Mouse (Mus musculus) limb, embryonic 14.5 days (tissue): ENCODE measurements around the gene Sash1. TPM values are rescaled to one million over a fixed set of nuclear protein-coding genes. Genes with fewer than 3 reads are reported as not detected.

ENCODE experiments used
- ATAC-seq: fragments of 200-750 bp; cut with Nextera tagmentation; 2 replicates; pipeline ENCODE4 v1.8.0; 2017; ENCODE audit warnings: low read depth, moderate number of reproducible peaks, moderate TSS enrichment; ENCODE audit not compliant: low FRiP score
- DNase-seq: peaks from one replicate; pipeline ENCODE4 v3.0.0-alpha.2; 2015; ENCODE audit warnings: low spot score
- H3K27ac ChIP-seq: fragments of 300-500 bp; sonication (generic); replicated peaks from 2 replicates; pipeline ENCODE4 v1.5.1; 2014; ENCODE audit warnings: low read depth, mild to moderate bottlenecking, low read length, moderate library complexity, mixed read lengths
- H3K27me3 ChIP-seq: fragments of 300-500 bp; sonication (generic); 2 replicates; pipeline ENCODE4 v1.6.1; 2014; ENCODE audit warnings: low read length, mixed read lengths; ENCODE audit not compliant: control insufficient read depth, insufficient read depth
- H3K36me3 ChIP-seq: fragments of 300-500 bp; sonication (generic); 2 replicates; pipeline ENCODE4 v1.6.1; 2014; ENCODE audit warnings: mild to moderate bottlenecking, low read length, moderate library complexity, mixed read lengths; ENCODE audit not compliant: control insufficient read depth, insufficient read depth
- H3K4me1 ChIP-seq: fragments of 300-500 bp; sonication (generic); 2 replicates; pipeline ENCODE4 v1.6.1; 2014; ENCODE audit warnings: antibody characterized with exemption, low read length, mixed read lengths; ENCODE audit not compliant: control insufficient read depth, insufficient read depth
- H3K4me2 ChIP-seq: fragments of 300-500 bp; sonication (generic); replicated peaks from 2 replicates; pipeline ENCODE4 v1.6.1; 2014; ENCODE audit warnings: low read depth, mild to moderate bottlenecking, low read length, moderate library complexity; ENCODE audit not compliant: severe bottlenecking
- H3K4me3 ChIP-seq: fragments of 300-500 bp; sonication (generic); replicated peaks from 2 replicates; pipeline ENCODE4 v1.5.1; 2014; ENCODE audit warnings: low read length
- H3K9ac ChIP-seq: fragments of 300-500 bp; sonication (generic); 2 replicates; pipeline ENCODE4 v1.6.1; 2014; ENCODE audit warnings: mild to moderate bottlenecking, low read depth, low read length, moderate library complexity; ENCODE audit not compliant: severe bottlenecking
- H3K9me3 ChIP-seq: fragments of 300-500 bp; sonication (generic); 2 replicates; pipeline ENCODE4 v1.6.1; 2016; ENCODE audit warnings: low read length; ENCODE audit not compliant: control insufficient read depth
- POLR2A ChIP-seq: fragments of 200-500 bp; IDR thresholded peaks from 2 replicates; pipeline ENCODE4 v1.8.0; 2012; ENCODE audit warnings: inconsistent platforms, mild to moderate bottlenecking, moderate library complexity, borderline replicate concordance; ENCODE audit not compliant: insufficient read depth, insufficient read length; ENCODE audit errors: extremely low read depth
- WGBS: fragments of 180-500 bp; shearing (Covaris S2); extraction: QIAGEN DNeasy Blood & Tissue Kit; methylation state at CpG from one replicate; pipeline ENCODE4 v1.1.7; 2014; 5-methylcytosine and 5-hydroxymethylcytosine counted together
- polyA plus RNA-seq, 2 experiments: library from polyadenylated mRNA; depleted of rRNA in 1 of 2; stranded (reverse) in 1 of 2; unstranded in 1 of 2; fragments of >200 nt; fragmentation: Nextera tagmentation in 1 of 2; extraction: Ambion mirVana in 1 of 2; gene quantifications; 2 replicates each; pipeline versions ENCODE4 v1.2.1 to v1.2.3; 2012 to 2014

The Sash1 gene
- polyA plus RNA-seq, 2 experiments, result 8.8 to 21.7 TPM

DNA sequence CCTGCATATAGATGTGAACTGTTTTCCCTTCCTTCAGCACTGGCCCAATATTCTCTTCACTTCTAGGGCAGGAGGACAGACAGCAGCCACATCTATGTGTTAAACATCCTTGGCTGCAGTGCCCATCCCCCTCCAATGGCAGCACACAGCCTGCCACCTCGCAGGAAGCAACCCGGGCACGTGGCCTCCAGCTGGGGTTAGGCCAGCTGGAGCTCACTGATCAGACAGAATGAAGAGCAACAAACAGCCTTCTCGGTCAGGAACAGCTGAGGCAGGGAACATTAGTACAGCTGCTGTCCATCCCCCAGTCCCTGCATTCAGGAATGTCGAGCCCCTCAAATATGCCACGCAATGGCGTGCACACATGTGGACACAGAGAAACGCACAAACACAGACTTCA, 81.6 kb downstream of the Sash1 start:
- WGBS, result 31% methylated on average over 8 of the region's 8 CpGs
- Histone ChIP-seq H3K9me3 (0 out of 2 replicates have a peak, but pooled peaks cover under 1% of the 10 kb centered on the region), H3K9ac (no peak overlapping the region), H3K27ac (no peak overlapping the region), H3K4me3 (no peak overlapping the region), H3K4me2 (no peak overlapping the region), H3K4me1 (peaks cover 17% of the 10 kb centered on the region), H3K36me3 (peaks cover 8% of the 10 kb centered on the region), H3K27me3 (no peaks in the 10 kb centered on the region)
- ATAC-seq, result peak; percentile 72
- peak; percentile 50 for DNase-seq
- no peak for TF ChIP-seq POLR2A

DNA sequence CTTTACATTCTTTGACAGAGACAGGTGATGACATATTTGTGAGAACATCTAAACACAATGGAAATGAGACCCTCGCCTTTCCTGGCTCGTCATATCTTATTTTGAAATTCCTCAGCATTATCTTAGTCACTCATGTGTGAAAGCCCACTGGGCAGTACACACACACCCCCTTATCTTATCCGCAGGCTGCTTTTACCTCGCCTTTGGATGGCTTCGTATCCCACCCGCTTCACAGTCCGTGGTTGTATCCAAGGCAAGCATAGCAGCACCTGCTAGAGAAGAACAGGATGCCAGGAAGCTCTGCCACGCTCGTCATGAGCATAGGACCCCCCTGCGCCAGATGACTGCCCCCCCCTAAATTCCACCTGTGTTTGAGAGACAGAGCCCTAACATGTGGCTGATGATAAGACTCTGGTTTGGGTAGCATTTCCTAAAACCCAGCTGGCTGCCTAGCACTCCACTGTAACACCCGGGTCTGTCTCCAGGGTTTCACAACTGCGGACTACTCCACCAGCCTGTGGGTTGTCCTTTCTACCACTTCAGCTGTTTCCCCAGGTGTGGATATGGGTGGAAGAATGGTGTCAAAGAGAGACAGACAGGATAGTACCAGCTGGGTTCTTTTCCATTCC, 84.0 kb downstream of the Sash1 start:
- no peak for TF ChIP-seq POLR2A
- H3K27me3 ChIP-seq, result no peaks in the 10 kb centered on the region
- no peak overlapping the region for H3K4me3 ChIP-seq
- ATAC-seq, result 0 out of 2 replicates have a peak, but pooled peaks have one; percentile 16
- peaks cover 17% of the 10 kb centered on the region for H3K4me1 ChIP-seq
- no peak overlapping the region for H3K4me2 ChIP-seq
- 79% methylated on average over 12 of the region's 12 CpGs for WGBS
- no peak overlapping the region for H3K27ac ChIP-seq
- peaks cover 9% of the 10 kb centered on the region for H3K36me3 ChIP-seq
- no peak overlapping the region for H3K9ac ChIP-seq
- 0 out of 2 replicates have a peak, but pooled peaks cover 6% of the 10 kb centered on the region for H3K9me3 ChIP-seq
- no peak for DNase-seq

DNA sequence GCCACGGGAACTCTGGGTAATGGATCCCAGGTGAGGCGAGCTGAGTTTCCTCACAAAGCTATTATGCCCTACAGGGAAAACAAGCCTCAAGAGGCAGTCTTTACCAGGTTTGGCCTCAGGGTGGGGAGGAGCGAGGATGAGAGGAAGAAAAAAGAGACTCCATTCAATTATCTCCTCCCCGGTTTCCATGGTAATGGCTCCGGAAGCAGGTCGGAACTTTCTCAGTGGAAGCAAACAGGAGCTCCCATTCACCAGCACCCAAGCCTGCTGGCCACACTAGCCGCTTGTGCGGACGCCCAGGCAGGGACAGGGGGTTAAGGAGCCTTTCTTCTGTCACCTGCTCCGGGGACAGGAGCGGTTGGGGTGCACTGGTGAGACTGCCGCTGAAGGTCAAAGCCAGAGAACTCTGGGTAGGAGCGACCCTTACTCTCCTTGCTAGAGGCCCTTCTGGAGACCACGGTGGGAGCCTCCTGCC, 84.7 kb downstream of the Sash1 start:
- WGBS, result 47% methylated on average over 14 of the region's 14 CpGs

DNA sequence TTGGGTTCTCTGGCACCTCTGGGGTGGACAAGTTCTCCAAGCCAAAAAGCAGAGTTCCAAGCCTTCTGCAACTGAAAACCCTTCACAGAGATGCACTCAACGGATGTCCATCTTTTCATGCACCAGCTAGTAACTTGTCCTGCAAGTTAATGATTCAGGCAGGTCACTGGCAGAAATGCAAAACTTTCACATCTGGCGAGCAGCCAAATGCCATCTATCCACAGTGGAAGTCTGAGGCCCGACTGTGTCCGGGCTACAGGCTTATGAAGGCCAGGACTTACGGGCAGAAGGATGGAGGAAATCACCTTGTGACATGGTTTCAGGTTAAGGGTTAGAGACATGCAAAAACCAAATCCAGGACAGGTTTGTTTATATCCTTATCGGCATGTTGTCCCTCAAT, 88.0 kb downstream of the Sash1 start:
- H3K36me3 ChIP-seq, result peaks cover 9% of the 10 kb centered on the region
- no peak for ATAC-seq

More for the DNA sequence above, 84.7 kb downstream of the Sash1 start:
- DNase-seq (peak; percentile 12), ATAC-seq (no peak; the same call in 1 of the 2 replicates)
- H3K4me1 ChIP-seq, result peaks cover 17% of the 10 kb centered on the region
- peaks cover 9% of the 10 kb centered on the region for H3K36me3 ChIP-seq
- no peak overlapping the region for H3K4me2 ChIP-seq
- 0 out of 2 replicates have a peak, but pooled peaks cover 6% of the 10 kb centered on the region for H3K9me3 ChIP-seq
- H3K27ac ChIP-seq, result no peak overlapping the region
- TF ChIP-seq POLR2A, result no peak
- H3K4me3 ChIP-seq, result no peak overlapping the region
- no peak overlapping the region for H3K9ac ChIP-seq
- H3K27me3 ChIP-seq, result no peaks in the 10 kb centered on the region

DNA sequence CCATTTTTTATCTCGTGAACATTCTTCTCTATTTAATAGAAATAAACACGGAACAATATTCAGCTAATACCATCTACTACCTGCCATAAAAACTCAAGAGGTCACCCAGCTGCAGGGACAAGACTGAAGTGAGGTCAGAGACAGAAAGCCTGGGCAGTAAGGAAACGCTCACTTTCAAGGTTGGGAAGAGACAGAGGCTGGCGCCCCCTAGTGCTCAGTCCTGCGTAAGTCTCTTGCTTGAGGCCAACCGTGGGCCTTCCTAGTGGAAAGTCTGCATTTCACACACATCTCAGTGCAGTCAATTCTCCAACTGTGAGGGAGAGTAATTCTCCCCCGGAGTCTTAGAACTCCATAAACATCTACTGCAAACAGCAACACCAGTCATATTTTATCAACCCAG, 90.5 kb downstream of the Sash1 start:
- no peak for TF ChIP-seq POLR2A
- H3K9me3 ChIP-seq, result 0 out of 2 replicates have a peak, but pooled peaks cover 6% of the 10 kb centered on the region
- H3K4me2 ChIP-seq, result no peak overlapping the region
- WGBS, result 45% methylated on average over 7 of the region's 7 CpGs
- H3K27ac ChIP-seq, result peak overlapping the region; percentile 21; the same call in 1 of the 2 replicates
- H3K4me3 ChIP-seq, result no peak overlapping the region
- no peak overlapping the region for H3K9ac ChIP-seq
- H3K27me3 ChIP-seq, result no peaks in the 10 kb centered on the region
- H3K4me1 ChIP-seq, result peaks cover 3% of the 10 kb centered on the region; the same call in 1 of the 2 replicates
- ATAC-seq (no peak), DNase-seq (peak; percentile 81)
- peaks cover 6% of the 10 kb centered on the region; the same call in 1 of the 2 replicates for H3K36me3 ChIP-seq

More for the DNA sequence above, 88.0 kb downstream of the Sash1 start:
- WGBS, result 77% methylated on average over 6 of the region's 6 CpGs
- Histone ChIP-seq H3K27me3 (no peaks in the 10 kb centered on the region), H3K4me3 (no peak overlapping the region), H3K4me1 (peaks cover 11% of the 10 kb centered on the region), H3K9ac (no peak overlapping the region), H3K9me3 (0 out of 2 replicates have a peak, but pooled peaks cover 6% of the 10 kb centered on the region), H3K27ac (no peak overlapping the region), H3K4me2 (no peak overlapping the region)
- DNase-seq, result no peak
- TF ChIP-seq POLR2A, result no peak
